Mouse (Mus musculus) hindbrain, embryonic 11.5 days (tissue): ENCODE measurements around the gene Ptprm. TPM values are rescaled to one million over a fixed set of nuclear protein-coding genes. Genes with fewer than 3 reads are reported as not detected.

Source experiments
- ATAC-seq: fragments of 200-750 bp; cut with Nextera tagmentation; 2 replicates; pipeline ENCODE4 v1.8.0; 2017; ENCODE audit warnings: mild to moderate bottlenecking, moderate TSS enrichment, moderate library complexity; ENCODE audit not compliant: low FRiP score
- DNase-seq: peaks from one replicate; pipeline ENCODE4 v3.0.0-alpha.2; 2015; ENCODE audit warnings: low spot score
- H3K27ac ChIP-seq: fragments of 300-500 bp; sonication (generic); 2 replicates; pipeline ENCODE4 v1.5.1; 2014; ENCODE audit warnings: mild to moderate bottlenecking, low read depth, low read length
- H3K27me3 ChIP-seq: fragments of 300-500 bp; sonication (generic); 2 replicates; pipeline ENCODE4 v1.6.1; 2014; ENCODE audit warnings: mild to moderate bottlenecking, low read length, moderate library complexity, mixed read lengths; ENCODE audit not compliant: control insufficient read depth, insufficient read depth
- H3K36me3 ChIP-seq: fragments of 300-500 bp; sonication (generic); 2 replicates; pipeline ENCODE4 v1.6.1; 2014; ENCODE audit warnings: mild to moderate bottlenecking, low read length, moderate library complexity, mixed read lengths; ENCODE audit not compliant: control insufficient read depth, insufficient read depth
- H3K4me1 ChIP-seq: fragments of 300-500 bp; sonication (generic); replicated peaks from 2 replicates; pipeline ENCODE4 v1.6.1; 2014; ENCODE audit warnings: low read length, mixed read lengths; ENCODE audit not compliant: control insufficient read depth, insufficient read depth
- H3K4me2 ChIP-seq: fragments of 300-500 bp; sonication (generic); replicated peaks from 2 replicates; pipeline ENCODE4 v1.6.1; 2014; ENCODE audit warnings: mild to moderate bottlenecking, low read depth, low read length
- H3K4me3 ChIP-seq: fragments of 300-500 bp; sonication (generic); 2 replicates; pipeline ENCODE4 v1.5.1; 2014; ENCODE audit warnings: low read depth, low read length
- H3K9ac ChIP-seq: fragments of 300-500 bp; sonication (generic); 2 replicates; pipeline ENCODE4 v1.6.1; 2014; ENCODE audit warnings: low read depth, low read length
- H3K9me3 ChIP-seq: fragments of 300-500 bp; sonication (generic); 2 replicates; pipeline ENCODE4 v1.6.1; 2016; ENCODE audit warnings: low read length; ENCODE audit not compliant: control insufficient read depth
- WGBS: fragments of 180-500 bp; shearing (Covaris S2); extraction: QIAGEN DNeasy Blood & Tissue Kit; methylation state at CpG from one replicate; pipeline ENCODE4 v1.1.7; 2014; 5-methylcytosine and 5-hydroxymethylcytosine counted together
- polyA plus RNA-seq: library from polyadenylated mRNA; unstranded; fragments of >200 nt; fragmentation: Nextera tagmentation; extraction: Ambion mirVana; gene quantifications from 2 replicates; pipeline ENCODE4 v1.2.1, GENCODE M21; 2014

Ptprm gene
- polyA plus RNA-seq, 1 experiment from 2014 or later = 11.2 TPM

- Histone ChIP-seq H3K4me2 (no peak overlapping the region), H3K9me3 (no peaks in the 10 kb centered on the region), H3K4me1 (no peaks in the 10 kb centered on the region), H3K9ac (no peak overlapping the region), H3K27me3 (no peaks in the 10 kb centered on the region), H3K4me3 (no peak overlapping the region), H3K36me3 (no peaks in the 10 kb centered on the region), H3K27ac (no peak overlapping the region)
- 77% methylated on average over 4 of the region's 4 CpGs for WGBS
- DNase-seq = no peak
- no peak for ATAC-seq
Measured at GRCm38 (mm10) chr17:67031341-67031740, 322.9 kb downstream of the Ptprm start.

DNA sequence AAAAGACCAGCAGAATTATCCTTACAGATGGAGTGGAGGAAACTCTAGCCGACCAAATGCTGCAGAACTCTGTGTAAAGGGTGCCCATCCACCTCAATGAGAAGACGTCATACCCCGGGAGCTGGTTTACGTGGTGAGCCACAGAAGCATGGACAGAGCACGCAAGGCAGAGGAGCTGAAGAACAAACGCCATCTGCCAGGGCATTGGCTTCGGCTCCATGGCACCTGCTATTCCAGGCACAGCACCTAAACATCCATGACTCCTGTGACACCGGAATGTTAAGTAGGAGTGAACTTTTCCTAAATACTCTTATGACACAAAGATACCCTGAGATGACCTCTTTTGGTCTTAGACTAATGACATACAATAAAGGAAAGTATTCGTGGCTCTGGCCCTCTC is 327.0 kb downstream of the Ptprm start:
- Histone ChIP-seq H3K27ac (no peak overlapping the region), H3K4me2 (no peak overlapping the region), H3K27me3 (no peaks in the 10 kb centered on the region), H3K4me1 (no peaks in the 10 kb centered on the region), H3K9me3 (no peaks in the 10 kb centered on the region), H3K4me3 (no peak overlapping the region), H3K9ac (no peak overlapping the region), H3K36me3 (no peaks in the 10 kb centered on the region)
- DNase-seq (no peak), ATAC-seq (no peak)
- WGBS = 92% methylated on average over 9 of the region's 9 CpGs

DNA sequence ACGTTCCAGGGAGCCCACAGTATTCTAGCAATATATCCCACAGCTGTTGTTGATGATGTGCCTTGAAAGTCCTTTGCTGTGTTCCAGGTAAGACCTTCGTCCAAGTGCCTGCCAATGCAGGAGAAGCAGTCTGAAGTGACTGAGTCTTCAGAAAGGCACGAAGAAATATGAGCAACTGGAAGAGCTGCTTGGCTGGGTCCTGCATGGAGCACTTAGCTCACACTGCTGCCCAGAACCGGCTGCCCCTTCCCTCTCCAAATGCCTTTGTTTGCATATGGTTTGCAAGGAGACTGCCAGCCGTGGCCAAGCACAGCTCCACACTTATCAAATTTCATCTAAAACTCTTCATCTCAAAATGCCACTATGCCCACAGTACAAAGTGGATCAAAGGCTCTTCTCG is 337.8 kb downstream of the Ptprm start:
- DNase-seq = no peak
- WGBS = 83% methylated on average over 6 of the region's 6 CpGs
- no peak overlapping the region for H3K4me3 ChIP-seq
- ATAC-seq = no peak
- H3K27me3 ChIP-seq = no peaks in the 10 kb centered on the region
- no peak overlapping the region for H3K9ac ChIP-seq
- H3K9me3 ChIP-seq = no peaks in the 10 kb centered on the region
- no peaks in the 10 kb centered on the region for H3K36me3 ChIP-seq
- H3K27ac ChIP-seq = no peak overlapping the region
- no peaks in the 10 kb centered on the region for H3K4me1 ChIP-seq
- no peak overlapping the region for H3K4me2 ChIP-seq

- Histone ChIP-seq H3K27me3 (no peaks in the 10 kb centered on the region), H3K4me1 (no peaks in the 10 kb centered on the region), H3K4me3 (no peak overlapping the region), H3K27ac (no peak overlapping the region), H3K9me3 (no peaks in the 10 kb centered on the region), H3K4me2 (no peak overlapping the region), H3K9ac (no peak overlapping the region), H3K36me3 (no peaks in the 10 kb centered on the region)
- DNase-seq = no peak
- 83% methylated on average over 6 of the region's 6 CpGs for WGBS
- ATAC-seq = no peak
Measured at GRCm38 (mm10) chr17:67013217-67013616, 341.0 kb downstream of the Ptprm start.

GRCm38 (mm10) chr17:67011836-67012583 is 342.2 kb downstream of the Ptprm start:
- Histone ChIP-seq H3K36me3 (no peaks in the 10 kb centered on the region), H3K9ac (no peak overlapping the region), H3K4me2 (no peak overlapping the region), H3K27ac (no peak overlapping the region), H3K9me3 (no peaks in the 10 kb centered on the region), H3K4me1 (no peaks in the 10 kb centered on the region), H3K4me3 (no peak overlapping the region), H3K27me3 (no peaks in the 10 kb centered on the region)
- 89% methylated on average over 6 of the region's 6 CpGs for WGBS
- peak; percentile 43; the same call in 1 of the 2 replicates for ATAC-seq
- no peak for DNase-seq

DNA sequence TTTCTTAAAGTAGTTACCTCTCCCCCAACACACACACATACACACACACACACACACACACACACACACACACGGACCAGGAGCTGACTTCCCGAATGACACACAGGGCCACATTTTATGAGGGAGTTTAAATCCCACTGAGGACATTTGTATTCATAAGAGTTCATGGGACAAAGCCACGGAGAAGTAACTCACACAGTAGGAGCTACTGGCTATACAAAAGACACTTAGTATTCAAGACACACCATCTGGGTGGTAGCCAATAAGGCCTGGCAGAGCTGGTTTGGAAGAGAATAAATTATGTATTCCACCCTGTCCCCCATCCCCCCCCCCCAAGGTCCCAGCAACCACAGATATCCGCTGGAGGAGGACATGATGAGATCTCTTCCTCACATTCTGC is 344.1 kb downstream of the Ptprm start:
- no peak overlapping the region for H3K4me3 ChIP-seq
- H3K36me3 ChIP-seq = no peaks in the 10 kb centered on the region
- WGBS = 71% methylated on average over 4 of the region's 4 CpGs
- H3K27me3 ChIP-seq = no peaks in the 10 kb centered on the region
- no peaks in the 10 kb centered on the region for H3K4me1 ChIP-seq
- H3K27ac ChIP-seq = no peak overlapping the region
- no peak overlapping the region for H3K4me2 ChIP-seq
- H3K9ac ChIP-seq = no peak overlapping the region
- DNase-seq (no peak), ATAC-seq (no peak)
- no peaks in the 10 kb centered on the region for H3K9me3 ChIP-seq

DNA sequence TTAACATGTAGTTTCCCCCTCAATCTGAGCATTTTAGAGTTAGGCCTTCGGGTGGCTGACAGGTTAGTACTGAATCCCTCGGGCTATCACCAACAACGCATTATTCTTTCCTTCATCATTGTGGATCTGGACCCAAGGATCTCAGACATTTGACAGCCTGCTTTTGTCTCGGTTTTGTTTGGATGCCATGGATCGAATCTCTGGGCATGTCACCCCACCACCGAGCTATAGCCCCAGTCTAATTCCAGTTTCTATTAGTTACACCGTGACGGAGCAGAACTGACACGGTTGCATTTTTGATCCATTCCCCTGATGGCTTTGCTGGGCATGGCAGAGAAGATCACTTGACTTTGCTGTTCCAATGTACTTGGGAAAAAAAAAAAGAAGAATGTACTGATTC is 346.1 kb downstream of the Ptprm start:
- Histone ChIP-seq H3K4me3 (no peak overlapping the region), H3K27ac (no peak overlapping the region), H3K36me3 (no peaks in the 10 kb centered on the region), H3K4me1 (no peaks in the 10 kb centered on the region), H3K9ac (no peak overlapping the region), H3K27me3 (no peaks in the 10 kb centered on the region), H3K4me2 (no peak overlapping the region), H3K9me3 (no peaks in the 10 kb centered on the region)
- DNase-seq (no peak), ATAC-seq (no peak)
- WGBS = 85% methylated on average over 9 of the region's 9 CpGs

- Histone ChIP-seq H3K27ac (no peak overlapping the region), H3K9ac (no peak overlapping the region), H3K4me2 (no peak overlapping the region), H3K9me3 (no peaks in the 10 kb centered on the region), H3K4me3 (no peak overlapping the region), H3K36me3 (no peaks in the 10 kb centered on the region), H3K27me3 (no peaks in the 10 kb centered on the region), H3K4me1 (no peaks in the 10 kb centered on the region)
- DNase-seq (peak; percentile 35), ATAC-seq (no peak)
- 70% methylated on average over 14 of the region's 14 CpGs for WGBS
Measured at GRCm38 (mm10) chr17:67006740-67007385, 347.4 kb downstream of the Ptprm start.

- no peaks in the 10 kb centered on the region for H3K36me3 ChIP-seq
- H3K27ac ChIP-seq = no peak overlapping the region
- 72% methylated on average over 2 of the region's 2 CpGs for WGBS
- DNase-seq = no peak
- no peak overlapping the region for H3K4me2 ChIP-seq
- no peaks in the 10 kb centered on the region for H3K9me3 ChIP-seq
- H3K9ac ChIP-seq = no peak overlapping the region
- no peak overlapping the region for H3K4me3 ChIP-seq
- H3K4me1 ChIP-seq = no peaks in the 10 kb centered on the region
- no peak for ATAC-seq
- H3K27me3 ChIP-seq = no peaks in the 10 kb centered on the region
Measured at GRCm38 (mm10) chr17:66996882-66997281, 357.4 kb downstream of the Ptprm start.
